10 mouse cellular contexts compared by ENCODE assay signal in genomic region chr17:15823215-15823614, GRCm38 (mm10). TPM values are rescaled to one million over a fixed set of nuclear protein-coding genes. Genes with fewer than 3 reads are reported as not detected.
DNase-seq lines count a peak whose midpoint lies in the region; ATAC-seq lines count a peak whose summit lies in the region.
"Had no signal": no experiment of that assay in that cellular context is flagged by ENCODE, and none has a peak within 500 bp of the region (broad histone marks: within the 10 kb centered on the region; RNA-seq: fewer than 3 reads in every experiment).

No protein-coding gene starts in this region.

- no peak for DNase-seq in heart, embryonic 10.5 days (ENCODE audit: low spot score)
- DNase-seq in embryo, embryonic 9.5 days (ENCODE audit: extremely low spot score): no peak
- DNase-seq in urinary bladder, postnatal 4 days (ENCODE audit: low spot score in 2 of 2): no peak
- DNase-seq in layer of hippocampus, postnatal 14 days (ENCODE audit: low spot score in 2 of 2): no peak
- DNase-seq: liver, embryonic 13.5 days had no signal

- no peak overlapping the region for H3K9ac ChIP-seq in heart, embryonic 11.5 days (ENCODE audit: low read depth, low read length)
- H3K9ac ChIP-seq in embryonic facial prominence, embryonic 12.5 days: 0 out of 2 replicates have a peak overlapping the region, but pooled peaks have one; percentile 38
- peak overlapping the region; percentile 93 for H3K9ac ChIP-seq in hindbrain, embryonic 15.5 days
- H3K9ac ChIP-seq in midbrain, embryonic 15.5 days: peak overlapping the region; percentile 66; the same call in 1 of the 2 replicates
- H3K9ac ChIP-seq: liver, embryonic 13.5 days had no signal

- no peaks in the 10 kb centered on the region for H3K27me3 ChIP-seq in heart, embryonic 10.5 days (ENCODE audit: insufficient read depth, poor library complexity, severe bottlenecking)
- H3K27me3 ChIP-seq in heart, embryonic 11.5 days (ENCODE audit: control insufficient read depth, insufficient read depth, low read length): no peaks in the 10 kb centered on the region
- no peaks in the 10 kb centered on the region for H3K27me3 ChIP-seq in embryonic facial prominence, embryonic 12.5 days
- H3K27me3 ChIP-seq in hindbrain, embryonic 15.5 days: no peaks in the 10 kb centered on the region
- no peaks in the 10 kb centered on the region for H3K27me3 ChIP-seq in midbrain, embryonic 15.5 days (replicated peaks)

- no peak overlapping the region; the same call in 1 of the 2 replicates for H3K4me2 ChIP-seq in heart, embryonic 11.5 days
- peak overlapping the region; percentile 65 for H3K4me2 ChIP-seq in embryonic facial prominence, embryonic 12.5 days (replicated peaks)
- H3K4me2 ChIP-seq in hindbrain, embryonic 15.5 days: peak overlapping the region; percentile 65
- H3K4me2 ChIP-seq in midbrain, embryonic 15.5 days: peak overlapping the region; percentile 84

- peaks cover 35% of the 10 kb centered on the region for H3K4me1 ChIP-seq in heart, embryonic 10.5 days
- peaks cover 21% of the 10 kb centered on the region for H3K4me1 ChIP-seq in heart, embryonic 11.5 days (ENCODE audit: control insufficient read depth, insufficient read depth, low read length)
- peaks cover 46% of the 10 kb centered on the region for H3K4me1 ChIP-seq in embryonic facial prominence, embryonic 12.5 days
- H3K4me1 ChIP-seq in hindbrain, embryonic 15.5 days (replicated peaks): peaks cover 65% of the 10 kb centered on the region
- peaks cover 63% of the 10 kb centered on the region for H3K4me1 ChIP-seq in midbrain, embryonic 15.5 days

- H3K27ac ChIP-seq in heart, embryonic 10.5 days: no peak overlapping the region
- H3K27ac ChIP-seq in heart, embryonic 11.5 days (ENCODE audit: low read depth, low read length): no peak overlapping the region
- no peak overlapping the region for H3K27ac ChIP-seq in embryonic facial prominence, embryonic 12.5 days
- H3K27ac ChIP-seq in hindbrain, embryonic 15.5 days (replicated peaks): peak overlapping the region; percentile 93; the same call in 1 of the 2 replicates
- H3K27ac ChIP-seq in midbrain, embryonic 15.5 days: peak overlapping the region; percentile 94; the same call in 1 of the 2 replicates
- H3K27ac ChIP-seq: liver, embryonic 13.5 days had no signal

- H3K36me3 ChIP-seq in heart, embryonic 10.5 days: peaks cover 5% of the 10 kb centered on the region; the same call in 1 of the 2 replicates
- no peaks in the 10 kb centered on the region for H3K36me3 ChIP-seq in heart, embryonic 11.5 days (ENCODE audit: control insufficient read depth, insufficient read depth, low read length)
- H3K36me3 ChIP-seq in embryonic facial prominence, embryonic 12.5 days: peaks cover 6% of the 10 kb centered on the region; the same call in 1 of the 2 replicates
- no peaks in the 10 kb centered on the region; the same call in 1 of the 2 replicates for H3K36me3 ChIP-seq in hindbrain, embryonic 15.5 days
- no peaks in the 10 kb centered on the region for H3K36me3 ChIP-seq in midbrain, embryonic 15.5 days (replicated peaks)
- H3K36me3 ChIP-seq: liver, embryonic 13.5 days had no signal

- no peaks in the 10 kb centered on the region for H3K9me3 ChIP-seq in heart, embryonic 10.5 days
- H3K9me3 ChIP-seq in heart, embryonic 11.5 days (replicated peaks; ENCODE audit: control insufficient read depth, low read length): no peaks in the 10 kb centered on the region
- no peaks in the 10 kb centered on the region for H3K9me3 ChIP-seq in embryonic facial prominence, embryonic 12.5 days
- H3K9me3 ChIP-seq in hindbrain, embryonic 15.5 days: no peaks in the 10 kb centered on the region
- no peaks in the 10 kb centered on the region for H3K9me3 ChIP-seq in midbrain, embryonic 15.5 days
- H3K9me3 ChIP-seq: liver, embryonic 13.5 days had no signal

- no peak for ATAC-seq in heart, embryonic 11.5 days (replicated peaks; ENCODE audit: insufficient number of reproducible peaks, low FRiP score, low TSS enrichment)
- ATAC-seq in embryonic facial prominence, embryonic 12.5 days (ENCODE audit: insufficient number of reproducible peaks, insufficient read depth, low FRiP score, low TSS enrichment): no peak
- ATAC-seq in hindbrain, embryonic 15.5 days (ENCODE audit: low FRiP score, low read depth): no peak
- ATAC-seq in midbrain, embryonic 15.5 days (replicated peaks): no peak
- ATAC-seq: inflammation-experienced regulatory T-cells, adult 6 months had no signal

- H3K4me3 ChIP-seq in heart, embryonic 10.5 days: 0 out of 2 replicates have a peak overlapping the region, but pooled peaks have one; percentile 90
- no peak overlapping the region for H3K4me3 ChIP-seq in heart, embryonic 11.5 days (ENCODE audit: low read depth, low read length)
- H3K4me3 ChIP-seq in embryonic facial prominence, embryonic 12.5 days: peak overlapping the region; percentile 82
- H3K4me3 ChIP-seq in hindbrain, embryonic 15.5 days: peak overlapping the region; percentile 90
- peak overlapping the region; percentile 80 for H3K4me3 ChIP-seq in midbrain, embryonic 15.5 days
- H3K4me3 ChIP-seq: liver, embryonic 13.5 days had no signal

- WGBS in heart, embryonic 10.5 days: 72% methylated on average over 5 of the region's 5 CpGs
- 70% methylated on average over 5 of the region's 5 CpGs for WGBS in heart, embryonic 11.5 days (ENCODE audit: insufficient replicate concordance)
- WGBS in embryonic facial prominence, embryonic 12.5 days: 39% methylated on average over 5 of the region's 5 CpGs
- 23% methylated on average over 5 of the region's 5 CpGs for WGBS in hindbrain, embryonic 15.5 days
- 26% methylated on average over 5 of the region's 5 CpGs for WGBS in midbrain, embryonic 15.5 days

RNA-seq across cellular contexts. Expression of gene Rgmb, which starts 7.6 kb away (rescaled TPM):
- 7.1 and 10.7 TPM in 2 replicates for polyA plus RNA-seq in heart, embryonic 10.5 days (2016; fragmentation: Nextera tagmentation; extraction: Ambion mirVana)
- 8.7 and 8.9 TPM in 2 replicates for polyA plus RNA-seq in heart, embryonic 11.5 days (2014; fragmentation: Nextera tagmentation; extraction: Ambion mirVana)
- polyA plus RNA-seq in embryonic facial prominence, embryonic 12.5 days (2016; fragmentation: Nextera tagmentation; extraction: Ambion mirVana): 30.2 and 33.5 TPM in 2 replicates
- 74.7 and 79.3 TPM in 2 replicates for polyA plus RNA-seq in hindbrain, embryonic 15.5 days (2015; fragmentation: Nextera tagmentation; extraction: Ambion mirVana)
- 73.1 and 76.5 TPM in 2 replicates for polyA plus RNA-seq in midbrain, embryonic 15.5 days (2015; fragmentation: Nextera tagmentation; extraction: Ambion mirVana)
- total RNA-seq in layer of hippocampus, postnatal 14 days (2021): 100 to 1,000 TPM; 101 to 102 TPM

Comparison
In these comparisons a context has a peak if more than half of its experiments do, and no peak if none do; other contexts are left out.
1. H3K27ac ChIP-seq: peak in hindbrain, embryonic 15.5 days (single experiment) and midbrain, embryonic 15.5 days (single experiment); none in heart, embryonic 10.5 days (single experiment), heart, embryonic 11.5 days (single experiment) and embryonic facial prominence, embryonic 12.5 days (single experiment).